Mouse (Mus musculus): ENCODE results near the gene Arl3.

Arl3 gene

DNA sequence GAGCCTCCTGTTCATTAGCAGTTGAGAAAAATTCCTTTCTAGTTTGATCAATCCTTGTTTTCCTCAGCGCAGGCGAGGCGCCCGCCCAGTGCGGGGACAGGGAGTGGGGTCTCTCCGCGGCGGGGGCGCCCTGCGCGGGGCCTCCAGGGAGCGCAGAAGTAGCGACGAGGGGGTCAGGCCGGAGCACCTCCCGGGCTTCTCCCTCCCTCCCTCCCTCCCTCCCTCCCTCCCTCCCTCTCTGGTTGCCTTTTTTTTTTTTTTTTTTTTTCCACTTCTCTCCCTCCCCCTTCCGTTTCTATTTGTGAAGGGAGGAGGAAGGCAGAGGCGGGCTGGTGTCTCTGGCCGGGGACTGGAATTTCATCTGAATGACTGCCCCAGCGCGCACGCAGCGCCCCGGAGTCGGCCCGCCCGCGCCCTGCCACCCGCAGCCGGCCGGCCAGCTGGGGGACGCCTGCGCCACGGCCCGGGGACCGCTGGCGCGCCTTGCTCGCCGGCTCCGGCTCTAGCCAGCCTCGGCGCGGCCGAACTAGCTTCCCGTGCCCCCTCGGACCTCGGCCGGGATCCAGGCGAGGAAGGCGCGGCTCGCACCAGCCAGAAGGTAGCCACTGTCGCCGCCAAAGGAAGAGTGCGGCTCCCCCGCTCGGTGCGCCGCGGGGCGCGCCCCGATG lies 71.5 kb downstream of the Arl3 start, which contains the start of gene Trim8:
Trim8 (plus strand) TSS at position 302 of the 668 bp plus-strand sequence.
- peak; percentile 78 for DNase-seq (ENCODE audit: low spot score in 2 of 2)

DNA sequence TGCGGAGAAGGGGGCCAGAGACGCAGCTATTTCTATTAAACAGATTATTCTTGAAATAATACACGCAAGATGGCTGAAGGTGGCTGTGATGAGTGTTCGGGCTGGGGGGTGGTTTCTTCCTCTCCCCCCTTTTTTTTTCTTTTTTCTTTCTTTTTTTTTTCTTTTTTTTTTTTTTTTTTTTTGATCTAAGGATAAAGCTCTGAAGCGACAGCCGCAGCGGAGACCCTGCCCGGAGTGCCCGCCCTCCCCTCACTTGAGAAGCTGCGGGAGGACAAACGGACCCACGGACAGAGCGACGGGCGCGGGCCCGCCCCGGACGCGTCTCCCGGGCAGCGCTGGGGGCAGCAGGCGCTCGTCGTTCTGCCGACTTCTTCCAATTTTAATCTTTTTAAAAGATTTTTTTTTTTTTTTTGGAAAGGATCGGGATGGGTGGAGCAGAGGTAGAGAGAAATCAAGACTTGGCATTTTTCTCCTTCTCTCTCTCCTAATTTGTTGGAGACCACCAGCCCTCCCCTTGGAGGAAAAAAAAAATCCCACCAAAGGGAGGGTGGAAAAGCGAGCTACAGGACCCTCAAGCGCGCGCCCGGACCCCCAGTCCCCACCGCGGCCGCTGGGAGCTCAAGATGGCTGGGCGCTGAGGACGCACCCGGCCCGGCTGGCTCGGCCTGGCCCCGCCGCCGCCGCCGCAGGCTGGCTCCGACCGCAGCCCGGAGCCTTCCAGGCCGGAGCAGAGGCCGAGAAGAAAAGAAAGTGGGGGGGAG lies 72.2 kb downstream of the Arl3 start:
- DNase-seq (ENCODE audit: low spot score in 2 of 2), result no peak

GRCm38 (mm10) chr19:46499836-46500580 lies 73.0 kb downstream of the Arl3 start:
- peak; percentile 91 to 97 for DNase-seq (ENCODE audit: low spot score in 2 of 2)

- DNase-seq (ENCODE audit: low spot score in 2 of 2), result no peak
Measured at GRCm38 (mm10) chr19:46499539-46499835, 73.5 kb downstream of the Arl3 start.

DNA sequence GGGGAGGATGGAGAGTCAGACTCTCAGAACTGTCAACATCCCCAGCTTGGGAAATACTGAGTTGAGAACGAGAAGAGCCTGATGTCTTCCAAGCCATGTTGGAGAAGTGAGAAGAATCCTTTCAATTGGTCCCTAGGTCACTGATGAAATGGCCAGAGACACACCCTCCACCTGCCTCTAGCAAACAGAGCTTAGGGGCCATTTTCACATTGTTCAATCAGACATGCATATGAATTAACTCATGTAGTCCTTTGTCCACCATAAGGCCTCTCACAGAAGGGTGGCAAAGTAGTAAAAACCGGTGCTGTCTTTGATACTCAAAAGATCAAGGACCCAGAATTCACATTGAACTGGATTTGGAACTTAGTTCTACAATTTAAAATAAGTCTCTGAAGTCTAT lies 75.8 kb downstream of the Arl3 start:
- no peak for DNase-seq (ENCODE audit: low spot score in 2 of 2)

GRCm38 (mm10) chr19:46495136-46495535 lies 77.9 kb downstream of the Arl3 start:
- DNase-seq (ENCODE audit: low spot score in 2 of 2), result no peak

- DNase-seq (ENCODE audit: low spot score in 2 of 2), result no peak
Measured at GRCm38 (mm10) chr19:46490634-46491033, 82.4 kb downstream of the Arl3 start.

GRCm38 (mm10) chr19:46489448-46489847 lies 83.5 kb downstream of the Arl3 start:
- DNase-seq (ENCODE audit: low spot score in 2 of 2), result no peak

GRCm38 (mm10) chr19:46486709-46487108 lies 86.3 kb downstream of the Arl3 start:
- no peak for DNase-seq (ENCODE audit: low spot score in 2 of 2)

- no peak for DNase-seq (ENCODE audit: low spot score in 2 of 2)
Measured at GRCm38 (mm10) chr19:46485847-46486246, 87.2 kb downstream of the Arl3 start.

DNA sequence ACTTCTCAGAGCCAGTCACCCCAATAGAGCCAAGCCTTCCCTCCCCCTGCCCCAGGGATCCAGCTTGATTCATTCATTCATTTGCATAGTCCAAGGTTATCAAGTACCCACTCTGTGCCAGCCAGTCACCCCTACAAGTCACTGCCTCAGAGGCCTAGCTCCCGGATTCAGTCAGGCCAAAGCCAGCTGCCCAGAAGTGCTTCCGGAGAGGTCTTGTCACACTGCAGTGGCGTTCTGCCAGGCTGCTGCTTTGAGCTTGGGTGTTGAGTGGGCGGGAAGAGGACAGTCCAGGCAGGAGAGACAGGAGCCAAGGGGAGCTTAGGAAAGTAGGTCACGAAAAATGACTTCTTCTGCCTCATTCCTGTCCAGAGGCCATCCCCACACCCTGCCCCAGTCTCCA lies 88.5 kb downstream of the Arl3 start:
- peak in 1 of 2 experiments; percentile 52 for DNase-seq (ENCODE audit: low spot score in 2 of 2)

GRCm38 (mm10) chr19:46483701-46484328 lies 89.2 kb downstream of the Arl3 start:
- DNase-seq (ENCODE audit: low spot score in 2 of 2), result peak; percentile 43 to 51

DNA sequence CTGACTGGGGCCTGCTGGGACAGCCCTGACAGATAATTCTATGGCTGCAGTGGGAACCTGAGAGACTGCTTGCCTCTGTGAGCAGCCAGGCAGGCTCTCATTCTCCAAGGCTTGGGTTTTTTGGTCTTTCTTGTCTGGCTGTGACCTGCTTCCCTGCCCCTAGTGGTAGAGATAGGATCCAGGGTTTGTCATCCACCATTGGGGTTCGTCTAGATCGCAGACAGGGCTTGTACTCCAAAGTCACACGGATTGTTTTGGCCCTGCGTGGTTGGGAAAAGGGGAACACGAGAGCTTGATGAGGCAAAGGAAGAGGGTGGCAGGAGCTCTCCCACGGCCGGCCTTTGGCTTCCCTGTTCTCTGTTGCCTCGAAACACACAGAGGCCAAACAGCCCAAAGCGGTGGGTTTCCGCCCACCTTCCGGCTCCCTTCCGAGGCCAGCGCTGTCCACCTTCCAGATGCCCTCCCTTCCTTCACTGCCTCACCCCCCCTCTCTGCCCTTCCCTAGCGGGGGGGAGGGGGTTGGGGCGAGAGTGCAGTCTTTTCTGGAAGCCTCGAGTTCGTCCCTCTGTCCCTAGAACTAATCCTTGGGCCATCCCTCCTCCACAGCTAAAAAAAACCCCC lies 90.0 kb downstream of the Arl3 start:
- no peak for DNase-seq (ENCODE audit: low spot score in 2 of 2)

- DNase-seq (ENCODE audit: low spot score in 2 of 2), result no peak
Measured at GRCm38 (mm10) chr19:46481756-46482155, 91.2 kb downstream of the Arl3 start.

GRCm38 (mm10) chr19:46481352-46481751 lies 91.6 kb downstream of the Arl3 start:
- DNase-seq (ENCODE audit: low spot score in 2 of 2), result no peak
